In the genomic region with DNA sequence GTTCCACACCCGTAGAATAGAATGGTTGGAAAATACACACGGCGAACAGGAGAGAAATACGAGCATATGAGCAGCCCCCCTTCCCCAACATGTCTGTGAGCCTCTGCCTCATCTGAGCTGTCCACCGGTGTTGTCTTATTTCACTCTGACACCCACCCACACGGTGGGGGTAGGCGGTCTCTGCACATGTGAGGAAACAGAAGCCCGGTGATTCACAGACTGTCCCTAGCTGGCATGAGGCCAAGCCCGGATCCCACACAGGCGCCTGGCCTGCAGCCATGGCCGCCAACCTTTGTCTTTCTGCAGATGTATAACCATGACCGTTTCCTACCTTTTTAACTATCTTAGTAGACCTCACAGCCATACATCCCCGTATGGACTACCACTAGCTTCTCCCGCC, we compare ENCODE assay signal across 9 mouse cellular contexts.
DNase-seq lines count a peak whose midpoint lies in the region; ATAC-seq and TF ChIP-seq lines count a peak whose summit lies in the region.
"Had no signal": no experiment of that assay in that cellular context is flagged by ENCODE, and none has a peak within 500 bp of the region (broad histone marks: within the 10 kb centered on the region; RNA-seq: fewer than 3 reads in every experiment).

No protein-coding gene starts in this region.

- DNase-seq in cerebellum, postnatal 10 days: peak; percentile 88 to 89
- DNase-seq in lung, embryonic 14.5 days: peak; percentile 44
- no peak for DNase-seq in lung, adult 2 months
- peak; percentile 52 for DNase-seq in kidney, adult 18-20 months
- DNase-seq in right cerebral cortex, adult 2 months (ENCODE audit: low spot score in 2 of 2): peak; percentile 62 to 65
- no peak for DNase-seq in forebrain, postnatal 0 days
- DNase-seq in embryo, embryonic 10.5 days (ENCODE audit: low spot score): no peak

- H3K27me3 ChIP-seq in lung, embryonic 14.5 days (ENCODE audit: insufficient read depth, low read length): no peaks in the 10 kb centered on the region
- H3K27me3 ChIP-seq in forebrain, postnatal 0 days (ENCODE audit: insufficient read depth, low read length): peaks cover 5% of the 10 kb centered on the region; the same call in 1 of the 2 replicates

- no peak overlapping the region for H3K4me3 ChIP-seq in lung, embryonic 14.5 days (ENCODE audit: low read depth, low read length)
- H3K4me3 ChIP-seq in lung, adult 2 months (replicated peaks; ENCODE audit: extremely low read depth, low read depth, low read length): no peak overlapping the region
- no peak overlapping the region for H3K4me3 ChIP-seq in forebrain, postnatal 0 days (ENCODE audit: low read depth, low read length)
- H3K4me3 ChIP-seq: forebrain, embryonic 13.5 days had no signal

- TF ChIP-seq POLR2A in lung, adult 2 months (IDR thresholded peaks at IDR 0.05; ENCODE audit: borderline replicate concordance, extremely low read depth, low read depth, low read length): no peak

- TF ChIP-seq CTCF in lung, embryonic 14.5 days (IDR thresholded peaks at IDR 0.05; ENCODE audit: low read depth): no peak
- no peak for TF ChIP-seq CTCF in lung, adult 2 months (IDR thresholded peaks at IDR 0.05; ENCODE audit: insufficient read depth, low read length)
- no peak for TF ChIP-seq CTCF in forebrain, postnatal 0 days (IDR thresholded peaks at IDR 0.05; ENCODE audit: low read depth)

- no peak overlapping the region for H3K4me2 ChIP-seq in lung, embryonic 14.5 days
- H3K4me2 ChIP-seq in forebrain, postnatal 0 days (ENCODE audit: low read depth): no peak overlapping the region
- H3K4me2 ChIP-seq: forebrain, embryonic 13.5 days had no signal

- H3K27ac ChIP-seq in lung, embryonic 14.5 days (ENCODE audit: low read depth): no peak overlapping the region
- H3K27ac ChIP-seq in forebrain, postnatal 0 days (ENCODE audit: low read depth, low read length): no peak overlapping the region
- H3K27ac ChIP-seq: forebrain, embryonic 13.5 days had no signal

- H3K9me3 ChIP-seq in lung, embryonic 14.5 days (ENCODE audit: low read depth, low read length): no peaks in the 10 kb centered on the region
- H3K9me3 ChIP-seq in forebrain, postnatal 0 days (ENCODE audit: low read length): no peaks in the 10 kb centered on the region
- H3K9me3 ChIP-seq: forebrain, embryonic 13.5 days had no signal

- no peaks in the 10 kb centered on the region for H3K4me1 ChIP-seq in lung, embryonic 14.5 days (ENCODE audit: insufficient read depth)
- no peaks in the 10 kb centered on the region for H3K4me1 ChIP-seq in lung, adult 2 months (ENCODE audit: control insufficient read depth, insufficient read depth, low read length)
- H3K4me1 ChIP-seq in forebrain, postnatal 0 days (ENCODE audit: insufficient read depth): no peaks in the 10 kb centered on the region

- H3K9ac ChIP-seq in lung, embryonic 14.5 days: no peak overlapping the region
- no peak overlapping the region for H3K9ac ChIP-seq in forebrain, postnatal 0 days
- H3K9ac ChIP-seq: forebrain, embryonic 13.5 days had no signal

- ATAC-seq in cerebellum, adult (ENCODE audit: insufficient number of reproducible peaks, low FRiP score, low TSS enrichment): no peak
- no peak for ATAC-seq in lung, embryonic 14.5 days (ENCODE audit: insufficient read depth)
- no peak for ATAC-seq in forebrain, postnatal 0 days
- ATAC-seq: forebrain, embryonic 13.5 days had no signal

- H3K36me3 ChIP-seq in lung, embryonic 14.5 days (ENCODE audit: insufficient read depth): no peaks in the 10 kb centered on the region
- H3K36me3 ChIP-seq in forebrain, postnatal 0 days (ENCODE audit: insufficient read depth): no peaks in the 10 kb centered on the region

- WGBS in lung, embryonic 14.5 days: 43% methylated on average over 14 of the region's 14 CpGs
- 53% methylated on average over 14 of the region's 14 CpGs for WGBS in lung, adult 2 months
- 48% methylated on average over 14 of the region's 14 CpGs for WGBS in forebrain, postnatal 0 days

Comparison
In these comparisons a context has a peak if more than half of its experiments do, and no peak if none do; other contexts are left out.
1. DNase-seq: peak in cerebellum, postnatal 10 days (2 of 2), lung, embryonic 14.5 days (single experiment), kidney, adult 18-20 months (single experiment) and right cerebral cortex, adult 2 months (2 of 2); none in lung, adult 2 months (single experiment), forebrain, postnatal 0 days (single experiment) and embryo, embryonic 10.5 days (single experiment).